Mouse (Mus musculus) embryonic fibroblast, embryonic 13.5 days (primary cell): ENCODE data around the gene Nudt22. TPM values are rescaled to one million over a fixed set of nuclear protein-coding genes. Genes with fewer than 3 reads are reported as not detected.
A peak's percentile ranks its signal among the peaks of the same experiment; 100 is the strongest.

ENCODE experiments used
- H3K27ac ChIP-seq: 2 replicates; pipeline ENCODE4 v1.5.1; 2012; ENCODE audit warnings: low read length, control low read depth, inconsistent platforms; ENCODE audit not compliant: insufficient read depth
- H3K4me1 ChIP-seq: 2 replicates; pipeline ENCODE4 v1.6.1; 2011; ENCODE audit warnings: low read length; ENCODE audit not compliant: control insufficient read depth, insufficient read depth
- H3K4me3 ChIP-seq: 2 replicates; pipeline ENCODE4 v1.5.1; 2011; ENCODE audit warnings: mild to moderate bottlenecking, control low read depth, low read length; ENCODE audit not compliant: insufficient read depth
- CTCF ChIP-seq: IDR thresholded peaks from 2 replicates; pipeline ENCODE4 v1.5.1; 2011; ENCODE audit warnings: mild to moderate bottlenecking, control low read depth, low read length, moderate library complexity, borderline replicate concordance; ENCODE audit not compliant: insufficient read depth
- POLR2A ChIP-seq: IDR thresholded peaks from 2 replicates; pipeline ENCODE4 v1.6.1; 2011; ENCODE audit warnings: low read depth, mild to moderate bottlenecking, control low read depth, low read length, moderate library complexity
- polyA plus RNA-seq: library from polyadenylated mRNA; stranded (reverse); fragments of >200 nt; gene quantifications from 2 replicates; pipeline ENCODE4 v1.2.4, GENCODE M21; 2011; ENCODE audit warnings: low read depth; ENCODE audit not compliant: missing spikeins, insufficient read length

The Nudt22 gene
- polyA plus RNA-seq, 1 experiment = 11.4 TPM

DNA sequence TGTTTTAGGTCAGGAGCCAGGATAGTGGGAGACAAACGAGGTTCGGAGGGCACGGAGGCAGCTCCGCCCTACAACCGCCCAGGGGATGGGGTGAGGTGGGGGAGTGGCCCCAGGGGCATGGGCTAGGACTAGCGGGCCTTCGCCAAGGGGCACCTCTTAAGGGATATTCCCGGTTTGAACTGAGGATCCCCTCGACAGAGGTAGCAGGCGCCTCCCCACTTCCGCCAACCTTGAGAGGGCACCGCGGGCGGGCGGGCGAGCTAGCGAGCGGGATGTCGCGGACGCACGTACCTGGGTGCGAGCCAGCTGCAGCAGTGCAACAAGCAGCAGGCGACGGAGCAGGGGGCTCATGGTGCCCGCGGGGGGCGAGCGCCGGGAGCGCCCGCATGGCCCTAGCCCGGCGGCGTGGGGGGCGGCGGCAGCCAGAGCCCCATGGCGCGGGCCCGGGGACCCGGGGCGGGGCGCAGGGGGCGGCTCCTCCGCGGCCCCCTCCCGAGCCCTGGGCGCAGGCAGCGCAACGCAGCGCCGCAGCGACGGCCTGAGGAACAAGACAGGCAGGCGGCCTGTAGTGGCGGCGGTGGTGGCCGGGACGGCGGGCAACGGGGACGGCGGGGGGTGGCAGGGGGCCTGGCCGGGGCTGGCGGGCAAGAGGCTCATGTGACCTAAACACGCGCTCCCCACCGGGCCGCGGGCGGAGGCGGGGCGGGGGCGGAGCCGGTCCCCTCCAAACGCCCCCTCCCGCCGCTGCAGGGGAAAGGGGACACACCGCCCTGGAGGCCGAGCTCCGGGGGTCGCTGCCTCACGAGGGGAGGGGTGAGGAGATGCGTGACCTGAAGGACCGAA lies 8.6 kb downstream of the Nudt22 start, which contains the start of gene Vegfb:
Gene Vegfb (minus strand): TSS at position 591 of the 843 bp plus-strand sequence.
- TF ChIP-seq CTCF = no peak
- TF ChIP-seq POLR2A = peak; percentile 26
- Histone ChIP-seq H3K27ac (peak within 1 kb of the TSS; percentile 28; the same call in 1 of the 2 replicates), H3K4me1 (0 out of 2 replicates have a peak, but pooled peaks cover 4% of the 10 kb centered on the region), H3K4me3 (peak within 1 kb of the TSS; percentile 57)

DNA sequence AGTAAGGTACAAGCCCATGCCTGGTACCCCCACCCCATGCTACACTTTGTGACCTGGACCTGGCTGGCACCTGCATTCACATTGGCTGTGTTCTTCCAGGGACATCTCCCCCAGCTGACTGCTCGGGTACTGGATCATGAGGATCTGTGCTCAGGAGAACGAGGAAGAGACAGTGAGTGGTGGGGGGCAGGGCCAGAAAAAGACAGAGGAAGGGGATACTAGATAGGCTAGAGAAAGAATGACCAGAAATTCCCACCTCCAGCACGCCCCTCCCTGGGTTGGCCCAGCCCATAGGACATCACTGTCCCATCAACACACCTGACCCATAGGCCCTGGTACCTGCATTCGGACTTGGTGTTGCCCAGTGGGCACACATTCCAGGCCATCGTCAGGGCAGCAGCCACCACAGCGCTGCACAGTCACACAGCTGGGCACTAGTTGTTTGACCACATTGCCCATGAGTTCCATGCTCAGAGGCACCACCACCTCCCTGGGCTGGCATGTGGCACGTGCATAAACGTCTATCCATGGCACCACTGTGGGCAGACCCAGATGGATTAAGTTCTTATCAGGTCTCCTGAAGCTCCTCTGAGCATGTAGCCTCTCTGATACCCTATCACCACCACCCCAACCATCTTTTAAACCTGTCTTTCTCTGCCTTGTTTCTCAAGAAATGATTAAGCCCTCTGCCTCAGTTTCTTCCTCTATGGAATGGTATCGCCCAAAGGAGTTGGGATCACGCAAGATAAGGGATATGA lies 9.8 kb downstream of the Nudt22 start:
- TF ChIP-seq POLR2A (no peak), CTCF (no peak)
- no peak overlapping the region; the same call in 1 of the 2 replicates for H3K27ac ChIP-seq

DNA sequence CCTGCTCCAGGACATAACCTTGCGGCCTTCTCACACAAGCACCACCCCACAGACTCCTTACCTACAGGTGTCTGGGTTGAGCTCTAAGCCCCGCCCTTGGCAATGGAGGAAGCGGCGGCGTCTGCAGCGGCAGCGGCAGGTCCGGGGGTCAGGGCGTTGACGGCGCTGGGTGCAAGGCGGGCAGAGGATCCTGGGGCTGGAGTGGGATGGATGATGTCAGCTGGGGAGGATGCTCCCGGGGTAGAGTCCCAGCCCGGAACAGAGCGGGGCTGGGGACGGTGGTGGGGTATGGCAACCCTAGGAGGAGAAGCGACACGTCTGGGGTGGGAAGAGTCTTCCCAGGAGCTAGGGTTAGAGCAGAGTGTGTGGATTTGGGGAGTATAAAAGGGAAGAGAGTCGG lies 10.6 kb downstream of the Nudt22 start:
- Histone ChIP-seq H3K27ac (no peak overlapping the region), H3K4me3 (no peak overlapping the region), H3K4me1 (peaks cover 4% of the 10 kb centered on the region; the same call in 1 of the 2 replicates)
- no peak for TF ChIP-seq CTCF
- TF ChIP-seq POLR2A = no peak

More for the DNA sequence above, 9.8 kb downstream of the Nudt22 start:
- Histone ChIP-seq H3K4me1 (peaks cover 4% of the 10 kb centered on the region; the same call in 1 of the 2 replicates), H3K4me3 (peak overlapping the region; percentile 57)

DNA sequence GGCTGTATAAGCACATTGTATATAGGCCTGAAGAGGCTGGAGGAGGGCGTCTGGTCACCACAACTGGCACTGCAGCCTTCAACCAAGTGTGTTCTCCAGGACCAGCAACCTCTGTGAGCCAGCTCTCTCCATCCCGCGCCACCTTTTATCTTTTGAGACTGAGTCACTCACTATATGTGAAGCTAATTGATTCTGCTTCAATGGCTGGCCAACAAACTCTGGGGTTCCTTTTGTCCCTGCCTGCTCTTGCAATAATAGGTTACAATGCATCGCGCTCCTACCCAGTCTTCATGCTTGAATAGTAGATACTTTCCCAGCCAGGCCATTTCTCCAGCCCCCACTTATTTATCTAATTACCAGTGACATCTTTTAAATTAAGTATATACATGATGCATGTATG lies 12.3 kb downstream of the Nudt22 start:
- no peak for TF ChIP-seq CTCF
- no peak for TF ChIP-seq POLR2A
- H3K4me3 ChIP-seq = no peak overlapping the region
- no peak overlapping the region for H3K27ac ChIP-seq
- H3K4me1 ChIP-seq = peaks cover 7% of the 10 kb centered on the region

DNA sequence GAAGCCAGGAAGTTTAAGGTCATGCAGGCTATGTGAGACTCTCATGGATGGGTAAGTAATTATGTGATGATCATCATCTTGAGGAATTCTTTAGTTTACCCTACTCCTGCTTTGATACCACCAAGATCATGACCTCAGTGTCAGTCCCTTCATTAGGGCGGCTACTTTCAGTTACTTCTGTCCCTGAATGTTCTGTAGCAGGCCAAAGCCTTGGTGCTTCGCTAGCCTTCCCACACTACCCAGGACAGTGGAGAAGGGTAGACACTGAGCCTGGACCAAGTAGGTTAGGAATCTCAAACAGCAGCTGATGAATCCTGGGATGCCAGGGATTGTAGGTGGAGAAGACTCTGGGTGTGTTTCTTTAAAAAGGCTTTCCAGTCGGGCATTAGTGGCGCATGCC lies 14.5 kb downstream of the Nudt22 start:
- Histone ChIP-seq H3K4me1 (peaks cover 13% of the 10 kb centered on the region), H3K4me3 (no peak overlapping the region)
- TF ChIP-seq POLR2A (no peak), CTCF (no peak)

DNA sequence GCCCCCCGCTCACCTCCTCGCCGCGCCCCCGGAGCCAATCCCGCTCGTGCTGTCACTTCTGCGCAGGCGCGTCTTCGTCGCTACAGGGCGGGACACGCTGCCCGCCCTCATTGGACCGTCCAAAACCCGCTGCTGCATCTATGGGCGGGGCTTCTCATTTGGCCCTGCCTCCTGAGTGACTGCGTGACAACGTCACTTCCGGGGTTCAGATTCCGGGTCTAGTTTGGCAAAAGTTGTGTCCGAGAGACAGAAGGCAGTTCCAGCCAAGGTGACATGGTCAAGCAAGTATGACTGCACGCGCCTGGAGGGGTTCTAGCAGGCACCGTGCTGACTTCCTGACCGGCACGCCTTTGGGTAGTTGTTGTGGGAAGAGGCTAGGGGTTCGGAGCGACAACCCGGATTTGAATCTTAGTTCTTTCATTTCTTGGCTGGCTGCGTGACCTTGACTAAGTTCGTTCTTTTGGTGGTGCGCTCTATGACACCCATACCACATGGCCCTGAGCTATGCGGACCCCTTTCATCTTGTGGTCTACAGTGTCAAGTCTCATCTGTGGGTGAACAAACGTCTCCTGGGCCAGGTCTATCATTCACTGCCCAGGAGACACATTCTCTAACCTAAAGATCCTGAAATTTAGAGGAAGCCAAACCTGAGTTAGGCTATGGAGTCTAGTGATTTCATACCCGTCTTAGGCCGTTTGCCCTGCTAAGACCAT lies 15.4 kb downstream of the Nudt22 start, which contains the start of gene Fkbp2:
Gene Fkbp2 (minus strand): TSS at position 121 of the 713 bp plus-strand sequence.
- TF ChIP-seq POLR2A (peak; percentile 99), CTCF (no peak)
- H3K27ac ChIP-seq = peak within 1 kb of the TSS; percentile 64
- H3K4me1 ChIP-seq = peaks cover 9% of the 10 kb centered on the region
- H3K4me3 ChIP-seq = peak within 1 kb of the TSS; percentile 61

More for the DNA sequence above, 14.5 kb downstream of the Nudt22 start:
- H3K27ac ChIP-seq = peak overlapping the region; percentile 64; the same call in 1 of the 2 replicates

DNA sequence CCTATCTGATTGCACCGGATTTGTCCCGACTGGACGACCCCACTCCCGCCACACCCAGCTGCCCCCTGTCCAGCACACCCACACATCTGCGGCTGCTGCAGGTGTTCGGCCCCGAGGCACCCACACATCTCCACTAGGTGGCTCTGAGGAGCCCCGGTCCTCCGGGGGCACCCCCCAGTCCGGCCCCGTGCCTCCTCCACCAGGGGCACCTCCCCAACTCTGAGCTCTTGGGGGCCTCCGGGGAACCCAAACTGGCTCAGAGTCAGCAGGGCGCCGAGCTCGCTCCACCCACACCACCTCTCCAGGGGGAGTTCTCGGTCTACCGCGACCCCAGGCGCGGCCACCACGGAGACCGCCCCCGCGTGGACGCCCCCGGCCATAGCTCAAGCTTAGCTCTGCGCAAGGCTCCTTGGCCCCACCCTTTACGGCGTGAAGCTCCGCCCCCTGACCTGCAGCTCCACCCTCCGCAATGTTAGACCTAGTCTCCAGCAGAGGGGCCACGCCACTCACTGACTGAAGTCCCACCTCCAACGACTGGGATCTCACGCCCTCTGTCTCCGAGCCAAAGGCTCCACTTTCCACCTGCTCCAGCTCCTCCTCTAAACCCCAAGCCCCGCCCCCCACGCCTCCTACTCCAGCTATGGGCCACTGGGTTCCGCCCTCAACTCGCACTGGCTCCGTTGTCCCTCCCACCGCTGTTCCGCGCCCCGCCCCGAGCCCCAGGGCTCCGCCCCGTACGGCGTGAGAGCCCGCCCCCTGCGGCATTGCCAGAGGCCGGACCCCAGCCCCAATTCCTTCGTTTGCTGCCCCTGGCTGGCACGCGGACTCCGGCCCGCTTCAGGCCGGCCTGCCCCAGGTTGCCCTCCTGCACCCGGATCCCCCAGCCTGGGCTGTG lies 16.2 kb downstream of the Nudt22 start:
- H3K4me1 ChIP-seq = peaks cover 9% of the 10 kb centered on the region
- peak overlapping the region; percentile 48 for H3K4me3 ChIP-seq
- TF ChIP-seq CTCF (peak; percentile 49; the same call in 1 of the 2 replicates), POLR2A (peak; percentile 33; the same call in 1 of the 2 replicates)
- peak overlapping the region; percentile 23 for H3K27ac ChIP-seq

DNA sequence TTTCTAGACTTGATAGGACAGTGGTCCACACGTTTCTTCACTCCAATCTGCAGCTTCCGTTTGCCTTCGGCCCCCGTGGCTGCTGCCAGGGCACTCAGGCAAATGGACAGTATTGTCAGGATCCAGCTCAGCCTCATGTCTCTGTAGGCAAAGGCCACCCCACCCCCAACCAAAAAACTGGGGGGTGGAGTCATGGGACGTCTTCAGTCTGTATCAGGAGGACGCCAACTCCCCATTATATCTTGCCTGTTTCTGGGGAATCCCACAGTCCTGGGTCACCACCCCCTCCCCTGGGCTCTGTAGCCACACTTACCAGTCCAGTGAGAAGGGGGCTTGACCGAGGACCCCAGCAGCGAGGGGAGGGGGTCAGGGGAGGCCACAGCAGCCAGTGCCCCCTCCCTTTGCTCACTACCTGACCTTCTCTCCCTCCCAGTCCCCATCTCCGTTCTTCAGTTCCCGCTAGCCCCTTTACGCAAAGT lies 16.9 kb downstream of the Nudt22 start:
- H3K4me3 ChIP-seq = peak overlapping the region; percentile 44
- H3K27ac ChIP-seq = peak overlapping the region; percentile 21
- TF ChIP-seq CTCF (no peak), POLR2A (peak; percentile 22; the same call in 1 of the 2 replicates)
- peaks cover 9% of the 10 kb centered on the region for H3K4me1 ChIP-seq
